9 mouse cellular contexts compared by ENCODE assay signal in the genomic region with DNA sequence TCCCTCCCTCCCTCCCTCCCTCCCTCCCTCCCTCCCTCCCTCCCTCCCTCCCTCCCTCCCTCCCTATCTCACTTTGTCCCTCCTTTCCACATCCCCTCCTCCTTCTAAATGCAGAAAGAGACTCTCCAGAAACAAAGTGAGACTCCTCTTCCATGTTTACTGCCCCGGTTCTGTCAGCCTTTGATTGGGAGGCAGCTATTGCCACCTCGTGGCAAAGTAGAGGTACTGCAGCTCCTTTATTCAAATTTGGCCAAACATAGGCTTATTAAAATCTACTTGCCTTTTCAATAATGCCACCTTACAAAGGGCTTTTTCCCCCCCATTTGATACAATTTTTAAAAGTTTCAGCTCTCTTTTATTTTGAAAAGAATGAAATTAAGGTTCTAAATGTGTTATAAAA. TPM values are rescaled to one million over a fixed set of nuclear protein-coding genes. Genes with fewer than 3 reads are reported as not detected.
A peak's percentile ranks its signal among the peaks of the same experiment; 100 is the strongest.
DNase-seq lines count a peak whose midpoint lies in the region; ATAC-seq and TF ChIP-seq lines count a peak whose summit lies in the region.
"Had no signal": no experiment of that assay in that cellular context is flagged by ENCODE, and none has a peak within 500 bp of the region (broad histone marks: within the 10 kb centered on the region; RNA-seq: fewer than 3 reads in every experiment).

No protein-coding gene starts in this region.

- DNase-seq in liver, adult 2 months (ENCODE audit: extremely low read depth, low read depth, low spot score) = peak; percentile 33
- no peak for DNase-seq in liver
- DNase-seq in G1E (ENCODE audit: low spot score) = peak; percentile 28
- peak; percentile 15 to 16 for DNase-seq in heart, postnatal 36 days
- peak; percentile 24 for DNase-seq in skeletal muscle tissue, adult 2 months (ENCODE audit: low read depth, low spot score)
- DNase-seq in gastrocnemius, postnatal 4 days (ENCODE audit: low spot score in 2 of 2) = no peak

- intact Hi-C loops in heart, postnatal 36 days (cut with DNase I) = loop anchor here (5.0 kb wide), 1 partner anchor 332 kb away; no protein-coding TSS in a partner anchor

- peak; percentile 72 for TF ChIP-seq CTCF in liver, adult 2 months (IDR thresholded peaks at IDR 0.05; ENCODE audit: low read depth, low read length)
- TF ChIP-seq CTCF in G1E (IDR thresholded peaks at IDR 0.05; ENCODE audit: low read depth, low read length) = peak; percentile 59
- TF ChIP-seq CTCF in bone marrow macrophage, adult 2 months (IDR thresholded peaks at IDR 0.05; ENCODE audit: low read depth, low read length) = 0 out of 2 replicates have a peak, but pooled peaks have one; percentile 16

- no peaks in the 10 kb centered on the region for H3K27me3 ChIP-seq in liver, adult 2 months (ENCODE audit: control insufficient read depth, insufficient read depth, low read length)
- no peaks in the 10 kb centered on the region for H3K27me3 ChIP-seq in G1E (ENCODE audit: insufficient read depth, low read length)
- H3K27me3 ChIP-seq: neural tube, embryonic 13.5 days had no signal

- ATAC-seq in G1E (ENCODE audit: extremely low read depth, insufficient number of reproducible peaks, low FRiP score, poor library complexity, severe bottlenecking) = no peak

- H3K4me3 ChIP-seq in liver, adult 2 months (ENCODE audit: insufficient read depth, low read depth, low read length) = no peak overlapping the region
- no peak overlapping the region for H3K4me3 ChIP-seq in G1E (ENCODE audit: low read depth, low read length)
- no peak overlapping the region for H3K4me3 ChIP-seq in bone marrow macrophage, adult 2 months (ENCODE audit: insufficient read depth, low read length)
- H3K4me3 ChIP-seq: neural tube, embryonic 13.5 days had no signal

- no peaks in the 10 kb centered on the region; the same call in 1 of the 2 replicates for H3K4me1 ChIP-seq in liver, adult 2 months (ENCODE audit: control insufficient read depth, insufficient read depth, low read length)
- peaks cover 7% of the 10 kb centered on the region; the same call in 1 of the 2 replicates for H3K4me1 ChIP-seq in G1E (ENCODE audit: insufficient read depth, low read depth, low read length)
- peaks cover 6% of the 10 kb centered on the region; the same call in 1 of the 2 replicates for H3K4me1 ChIP-seq in bone marrow macrophage, adult 2 months (ENCODE audit: control insufficient read depth, insufficient read depth, low read length)

- no peaks in the 10 kb centered on the region for H3K9me3 ChIP-seq in G1E (replicated peaks)
- H3K9me3 ChIP-seq: neural tube, embryonic 13.5 days had no signal

- no peak overlapping the region for H3K9ac ChIP-seq in liver, adult 2 months (ENCODE audit: low read depth, low read length)

- TF ChIP-seq POLR2A in liver, adult 2 months (IDR thresholded peaks at IDR 0.05; ENCODE audit: extremely low read depth, insufficient read depth, low read length) = no peak
- TF ChIP-seq POLR2A in bone marrow macrophage, adult 2 months (IDR thresholded peaks at IDR 0.05; ENCODE audit: borderline replicate concordance, low read depth, low read length) = no peak

- H3K36me3 ChIP-seq in liver, adult 2 months (ENCODE audit: control insufficient read depth, insufficient read depth, low read length) = no peaks in the 10 kb centered on the region
- peaks cover 50% of the 10 kb centered on the region for H3K36me3 ChIP-seq in G1E (replicated peaks)

- 3% methylated on average over 2 of the region's 2 CpGs for WGBS in liver, adult 2 months

- no peaks in the 10 kb centered on the region for H3K79me2 ChIP-seq in liver, adult 2 months (ENCODE audit: control insufficient read depth, insufficient read depth, low read length)

- H3K27ac ChIP-seq in liver, adult 2 months (replicated peaks; ENCODE audit: insufficient read depth, low read depth, low read length) = no peak overlapping the region
- no peak overlapping the region for H3K27ac ChIP-seq in bone marrow macrophage, adult 2 months (ENCODE audit: insufficient read depth, low read depth, low read length)
- H3K27ac ChIP-seq: neural tube, embryonic 13.5 days had no signal

RNA-seq across cellular contexts. Expression of gene Scg5, which starts 5.0 kb away (rescaled TPM):
- 0.20 TPM in 1 of 2 replicates, not detected in the other for total RNA-seq in liver, adult 2 months (2014; rRNA removed)
- polyA plus RNA-seq in liver, adult 2 months (2012; rRNA removed) = 0.07 TPM in 1 of 2 replicates, not detected in the other
- total RNA-seq in G1E (2014; fragmentation: Nextera tagmentation) = 4.2 TPM in 1 of 2 replicates, not detected in the other
- 0.27 and 1.7 TPM in 2 replicates for total RNA-seq in G1E (2017)
- not detected in 2 replicates for polyA plus RNA-seq in G1E (2012)
- polyA plus RNA-seq in bone marrow macrophage, adult 2 months (2012; ENCODE audit: insufficient read depth, insufficient read length, missing spikeins) = not detected in 2 replicates
- not detected for total RNA-seq in heart, postnatal 36 days (2021)
- total RNA-seq in gastrocnemius, postnatal 4 days (2021) = 1 to 10 TPM in 1 of 2 experiments, under 1 TPM in 1; 0.86 to 1.1 TPM
- total RNA-seq: hematopoietic stem cell, adult 5-6 weeks had no signal

RNA-seq across cellular contexts. Expression of gene Arhgap11a, which starts 24.6 kb away (rescaled TPM):
- total RNA-seq in liver, adult 2 months (2014; rRNA removed) = 0.55 and 1.0 TPM in 2 replicates
- 0.19 and 0.21 TPM in 2 replicates for polyA plus RNA-seq in liver, adult 2 months (2012; rRNA removed)
- total RNA-seq in G1E (2014; fragmentation: Nextera tagmentation) (81.4 and 85.7 TPM in 2 replicates), G1E (2017) (37.9 and 50.5 TPM in 2 replicates)
- 15.9 and 19.0 TPM in 2 replicates for polyA plus RNA-seq in G1E (2012)
- polyA plus RNA-seq in bone marrow macrophage, adult 2 months (2012; ENCODE audit: insufficient read depth, insufficient read length, missing spikeins) = 36.9 and 37.5 TPM in 2 replicates
- total RNA-seq in heart, postnatal 36 days (2021) = 1 to 10 TPM; 2.0 to 2.5 TPM
- total RNA-seq in gastrocnemius, postnatal 4 days (2021) = 10 to 100 TPM; 14.9 to 15.8 TPM

Comparison
In these comparisons a context has a peak if more than half of its experiments do, and no peak if none do; other contexts are left out.
1. DNase-seq: peak in liver, adult 2 months (single experiment), G1E (single experiment), heart, postnatal 36 days (2 of 2) and skeletal muscle tissue, adult 2 months (single experiment); none in liver (single experiment) and gastrocnemius, postnatal 4 days (0 of 2).
2. CTCF ChIP-seq: peak in every context shown above with its lines; median percentile 72 in liver, adult 2 months; 59 in G1E; 16 in bone marrow macrophage, adult 2 months.